Mouse (Mus musculus) gastrocnemius, postnatal 36 days (tissue): ENCODE results near the gene Srgap2. TPM values are rescaled to one million over a fixed set of nuclear protein-coding genes. Genes with fewer than 3 reads are reported as not detected.

Experiments
- DNase-seq, 2 experiments: peaks; one replicate each; pipeline ENCODE4 v3.0.0; 2022
- intact Hi-C: fragments of 180-260 bp; cut with DNase I; formaldehyde crosslinking; loops from one replicate; pipeline ENCODE4 v1.15.1; 2025
- total RNA-seq, 2 experiments: library from RNA; stranded (reverse); gene quantifications; 2 replicates each; pipeline ENCODE4 v1.2.3; 2021

Srgap2 gene
- total RNA-seq, 2 experiments from 2014 or later, result 10.3 to 10.5 TPM

DNA sequence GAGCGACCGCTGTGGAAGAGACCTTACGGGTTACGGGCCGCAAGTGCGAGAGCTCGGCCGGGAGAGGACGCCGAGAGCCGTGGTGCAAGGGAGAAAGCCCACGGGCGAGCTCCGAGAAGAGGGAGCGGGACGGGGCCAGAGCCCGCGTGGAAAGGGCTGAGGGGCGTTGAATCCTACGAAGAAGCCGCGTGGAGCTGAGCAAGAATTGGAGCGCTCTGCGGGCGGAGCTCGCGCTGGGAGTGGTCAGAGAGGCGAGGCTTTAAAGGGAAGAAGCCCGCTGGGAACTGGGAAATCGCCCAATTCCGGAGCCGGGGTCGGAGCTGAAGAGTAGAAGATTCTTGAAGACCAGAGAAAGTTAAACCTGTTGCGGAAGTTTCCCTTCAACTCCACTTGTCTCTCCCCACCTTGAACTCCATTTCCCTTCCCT is 942 bp upstream of the Srgap2 start:
- intact Hi-C loops, result loop anchor here (5.0 kb wide), 4 partner anchors 46 to 166 kb away; no protein-coding TSS in a partner anchor
- peak; percentile 51 to 52 for DNase-seq

DNA sequence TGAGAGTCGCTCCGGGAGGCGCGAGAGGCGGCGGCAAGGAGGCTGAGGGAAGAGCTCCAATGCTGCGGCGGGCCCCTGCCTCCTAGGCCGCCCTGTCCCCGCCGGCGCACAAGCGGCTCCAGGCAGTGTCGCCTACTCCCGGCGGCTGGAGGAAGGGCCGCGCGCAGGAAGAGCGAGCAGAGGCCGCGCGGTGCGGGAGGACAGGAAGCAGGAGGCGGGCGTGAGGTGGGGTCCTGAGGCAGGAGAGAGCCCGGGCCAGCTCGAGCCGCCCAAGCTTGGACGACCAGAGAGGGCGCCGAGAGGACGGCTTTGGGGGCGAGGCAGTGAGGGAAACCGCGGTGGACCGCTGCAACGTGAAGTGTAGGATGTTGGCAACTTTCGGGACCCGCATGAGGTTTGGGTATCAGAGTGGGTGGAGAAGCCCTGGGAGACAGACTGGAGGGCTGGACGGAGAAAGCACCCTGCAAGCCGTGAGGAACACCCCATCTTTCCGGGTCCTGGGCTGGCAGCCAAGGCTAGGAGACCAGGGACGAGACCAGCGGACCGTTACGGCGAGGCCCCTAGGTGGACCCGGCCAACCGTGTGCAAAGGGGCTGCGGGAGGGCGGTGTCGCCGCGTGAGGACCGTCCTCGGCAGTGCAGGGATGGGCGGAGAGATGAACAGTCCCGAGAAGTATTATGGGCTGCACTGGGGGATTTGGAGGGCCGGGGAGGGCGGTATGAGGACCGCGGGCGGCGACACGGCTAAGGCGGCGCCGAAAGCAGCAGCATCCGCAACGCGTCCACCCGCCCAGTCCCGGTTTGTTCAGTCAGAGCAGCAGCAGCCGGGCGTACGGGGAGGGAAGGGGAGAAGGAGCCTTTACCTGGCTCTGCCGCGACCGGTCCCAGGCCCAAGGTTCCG is 531 bp downstream of the Srgap2 start:
- DNase-seq, result peak in 1 of 2 experiments; percentile 61
- intact Hi-C loops, result loop anchor here (5.0 kb wide), 4 partner anchors 44 to 164 kb away; no protein-coding TSS in a partner anchor

DNA sequence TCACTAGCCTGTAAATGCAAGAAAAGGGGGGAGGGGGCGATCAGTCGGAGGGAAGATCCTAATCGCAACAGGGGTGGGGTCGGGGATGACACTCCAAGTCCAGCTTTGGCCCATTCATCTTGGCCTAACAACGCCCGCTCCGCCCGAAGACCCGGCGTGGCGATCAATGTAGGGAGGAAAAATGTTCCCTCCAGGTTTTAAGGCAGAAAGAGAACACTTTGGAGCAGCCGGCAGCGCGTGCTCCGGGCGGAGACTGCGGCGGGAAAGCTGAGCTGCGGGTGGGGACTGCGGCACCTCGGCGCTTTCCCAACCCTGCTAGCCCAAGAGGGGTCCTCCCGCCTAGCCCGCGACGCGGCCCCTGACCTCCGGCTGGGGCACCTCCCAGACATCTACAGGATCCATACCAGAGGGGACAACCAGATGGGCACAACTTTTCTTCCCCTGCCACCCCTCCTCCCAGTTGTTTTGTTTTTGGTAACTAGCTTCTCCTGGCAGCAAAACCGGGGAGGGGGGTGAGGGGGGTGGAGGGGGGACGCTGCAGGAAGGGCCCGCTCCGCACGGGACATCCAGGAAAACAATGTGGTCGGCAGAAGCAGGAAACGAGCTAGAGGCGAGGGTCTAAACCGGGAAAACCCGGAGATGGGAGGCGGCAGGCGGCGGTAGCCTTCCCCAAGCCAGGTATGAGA is 1.4 kb downstream of the Srgap2 start:
- peak in 1 of 2 experiments; percentile 43 for DNase-seq

DNA sequence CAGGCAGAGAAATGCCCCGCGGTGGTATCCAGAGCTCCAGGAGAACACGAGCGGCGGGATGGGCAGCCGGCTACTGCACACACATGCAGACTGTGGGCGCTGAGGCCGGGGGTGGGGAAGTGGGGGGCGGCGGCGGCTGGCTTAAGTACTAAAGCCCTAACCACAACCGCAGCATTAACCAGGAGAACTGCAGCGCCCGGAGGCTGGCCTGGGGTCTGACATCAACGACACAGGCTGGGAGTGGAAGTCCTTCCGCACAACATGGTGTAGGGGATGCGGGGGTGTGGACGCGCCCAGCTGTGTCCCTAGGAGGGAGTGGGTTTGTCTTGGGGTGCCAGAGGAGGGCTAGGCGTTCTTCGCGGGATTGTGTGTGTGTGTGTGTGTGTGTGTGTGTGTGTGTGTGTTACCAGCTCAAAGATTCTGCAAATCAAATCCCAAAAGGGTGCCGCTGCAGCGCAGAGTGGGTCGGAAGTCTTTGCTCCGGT is 2.0 kb downstream of the Srgap2 start:
- intact Hi-C loops, result loop anchor here (5.0 kb wide), 4 partner anchors 43 to 163 kb away; no protein-coding TSS in a partner anchor
- peak in 1 of 2 experiments; percentile 31 for DNase-seq

More for the DNA sequence above, 1.4 kb downstream of the Srgap2 start:
- intact Hi-C loops, result loop anchor here (5.0 kb wide), 4 partner anchors 43 to 163 kb away; no protein-coding TSS in a partner anchor

DNA sequence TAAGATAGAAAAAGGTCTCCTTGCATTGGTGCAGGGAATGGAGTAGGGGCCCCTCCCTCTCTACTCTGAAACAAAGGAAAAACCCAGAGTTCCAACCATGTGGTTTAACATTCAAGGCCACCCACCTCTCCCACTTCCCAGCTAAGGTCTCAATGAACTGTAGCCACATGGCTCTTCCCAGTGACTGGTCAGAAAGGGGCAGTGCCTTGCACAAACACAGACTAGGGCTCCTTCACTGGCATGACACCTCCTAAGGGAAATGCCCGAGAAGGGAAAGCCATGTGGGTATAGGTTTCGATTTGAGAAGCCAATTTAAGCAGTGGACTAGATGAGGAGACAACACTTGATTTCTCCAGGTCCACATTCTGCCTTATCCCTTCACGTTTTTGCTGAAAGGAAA is 3.4 kb downstream of the Srgap2 start:
- no peak for DNase-seq
- intact Hi-C loops, result no loop called here

DNA sequence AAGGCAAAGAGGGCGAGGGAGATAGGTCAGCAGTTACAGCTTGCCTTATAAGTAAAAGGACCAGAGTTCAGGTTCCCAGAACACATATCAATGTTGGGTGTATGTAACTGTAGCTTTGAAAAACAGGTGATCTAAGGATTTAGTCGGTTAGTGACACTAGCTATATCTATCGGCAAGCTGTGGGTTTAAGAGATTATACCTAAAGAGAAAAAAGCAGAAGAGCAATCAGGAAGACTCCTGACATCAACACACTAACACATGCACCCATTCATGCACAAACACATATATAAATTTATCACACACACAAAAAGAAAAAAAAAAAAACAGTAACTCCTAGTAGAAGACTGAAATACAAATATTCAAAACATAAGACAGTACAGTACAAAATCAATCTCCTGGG is 10.6 kb downstream of the Srgap2 start:
- intact Hi-C loops, result no loop called here
- DNase-seq, result no peak

DNA sequence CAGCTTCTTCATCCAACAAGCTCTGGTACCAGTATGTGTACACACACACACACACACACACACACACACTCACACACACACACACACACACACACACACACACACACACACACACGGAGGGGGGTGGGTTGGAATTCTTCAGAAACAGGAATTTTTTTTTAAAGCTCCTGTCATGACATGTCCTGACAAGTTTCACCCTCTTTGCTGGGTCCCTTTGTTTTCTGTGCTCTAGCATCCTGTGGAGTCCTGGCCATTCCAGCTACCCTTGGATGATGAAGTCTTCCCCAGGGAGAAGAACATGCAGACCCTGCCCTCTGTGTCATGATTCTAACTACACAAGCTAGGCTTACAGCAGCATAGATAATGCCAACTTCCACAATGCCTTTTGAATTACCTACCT is 13.0 kb downstream of the Srgap2 start:
- no peak for DNase-seq
- intact Hi-C loops, result no loop called here

DNA sequence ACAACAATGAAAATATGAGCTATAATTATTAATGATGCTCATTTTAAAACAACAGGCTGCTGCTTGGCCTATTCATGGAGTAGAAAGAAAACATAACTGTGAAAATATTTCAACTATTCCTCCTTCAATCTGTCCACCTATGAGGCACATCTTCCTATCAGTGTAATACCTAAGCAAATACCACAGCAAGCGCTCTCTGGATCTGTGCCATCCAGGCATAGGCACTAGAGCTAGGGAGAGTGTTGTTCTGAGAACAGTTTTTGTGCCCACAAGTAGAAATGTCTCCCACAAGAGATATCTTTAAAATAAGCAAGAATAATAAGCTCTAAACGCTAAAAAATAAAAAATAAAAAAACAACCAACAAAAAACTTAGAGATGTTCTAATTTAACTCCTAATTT is 14.0 kb downstream of the Srgap2 start:
- DNase-seq, result no peak
- intact Hi-C loops, result no loop called here

DNA sequence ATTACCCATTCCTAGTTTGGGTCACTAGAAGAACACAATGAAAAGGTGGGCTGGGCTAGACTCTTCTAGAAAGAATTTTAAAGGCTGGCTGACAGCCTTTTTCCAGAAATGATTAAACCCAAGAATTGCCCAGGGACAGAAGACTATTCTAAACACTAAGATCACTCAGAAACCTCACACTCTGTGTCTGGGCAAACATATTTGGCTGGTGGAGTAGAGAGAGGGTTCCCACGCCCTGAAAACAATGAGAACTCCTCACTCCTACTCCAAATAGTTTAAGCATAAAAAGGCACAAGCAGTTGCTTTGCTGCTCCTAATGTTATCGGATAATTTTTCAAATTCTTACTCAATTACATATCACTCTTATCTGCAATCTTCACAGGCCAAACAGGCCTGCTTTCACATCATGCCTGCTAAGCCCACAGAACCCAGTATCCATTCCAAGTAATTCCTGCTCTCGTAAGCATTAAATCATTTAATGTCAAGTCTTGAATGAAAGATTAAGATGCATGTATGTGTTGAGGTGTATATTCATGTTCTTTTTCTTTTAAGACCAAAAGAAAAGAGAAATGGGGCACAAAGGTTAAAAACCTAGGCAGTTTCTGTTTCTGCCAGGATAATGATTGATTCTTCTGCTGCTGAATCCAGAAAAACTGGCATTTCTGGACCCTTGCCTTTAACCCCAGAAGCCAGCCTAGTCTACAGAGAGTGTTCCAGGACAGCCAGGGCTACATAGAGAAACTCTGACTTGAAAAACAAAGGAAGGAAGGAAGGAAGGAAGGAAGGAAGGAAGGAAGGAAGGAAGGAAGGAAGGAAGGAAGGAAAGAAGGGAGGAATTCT is 15.3 kb downstream of the Srgap2 start:
- intact Hi-C loops, result no loop called here
- DNase-seq, result no peak

DNA sequence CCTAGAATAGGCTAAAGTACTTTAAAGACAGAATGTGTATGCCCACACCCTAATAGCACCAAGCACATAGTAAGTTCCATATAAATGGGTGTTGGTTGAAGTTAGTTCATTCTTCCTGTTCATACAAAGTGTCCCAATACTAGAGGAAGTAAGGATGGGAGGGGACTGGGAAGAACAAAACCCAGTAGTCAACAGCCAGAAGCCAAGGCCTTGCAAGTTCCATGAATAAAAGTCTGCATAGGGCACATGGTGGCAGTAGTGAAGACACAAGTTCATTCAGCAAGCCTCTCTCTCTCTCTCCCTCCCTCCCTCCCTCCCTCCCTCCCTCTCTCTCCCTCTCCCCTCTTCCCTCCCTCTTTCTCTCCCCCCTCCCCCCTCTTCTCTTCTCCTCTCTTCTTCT is 16.0 kb downstream of the Srgap2 start:
- intact Hi-C loops, result no loop called here
- DNase-seq, result no peak

DNA sequence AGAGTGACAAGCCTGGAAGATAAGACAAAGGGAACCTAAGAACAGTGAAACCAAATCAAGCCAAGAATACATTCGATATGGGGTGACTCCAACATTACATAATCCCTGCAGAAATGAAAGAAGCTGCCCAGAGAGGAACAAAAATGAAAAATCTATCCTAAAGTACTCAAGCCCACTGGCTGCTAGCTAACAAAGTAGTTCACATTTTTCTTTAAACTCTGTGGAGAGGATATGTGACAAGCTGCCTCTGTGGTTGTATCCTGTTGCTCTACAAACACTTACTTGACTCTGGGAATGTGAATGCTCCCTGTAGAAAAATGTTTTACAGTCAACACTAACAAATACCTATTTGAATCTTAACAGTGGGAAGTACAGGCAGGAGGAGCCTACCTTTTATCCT is 25.5 kb downstream of the Srgap2 start:
- DNase-seq, result no peak
- intact Hi-C loops, result no loop called here

DNA sequence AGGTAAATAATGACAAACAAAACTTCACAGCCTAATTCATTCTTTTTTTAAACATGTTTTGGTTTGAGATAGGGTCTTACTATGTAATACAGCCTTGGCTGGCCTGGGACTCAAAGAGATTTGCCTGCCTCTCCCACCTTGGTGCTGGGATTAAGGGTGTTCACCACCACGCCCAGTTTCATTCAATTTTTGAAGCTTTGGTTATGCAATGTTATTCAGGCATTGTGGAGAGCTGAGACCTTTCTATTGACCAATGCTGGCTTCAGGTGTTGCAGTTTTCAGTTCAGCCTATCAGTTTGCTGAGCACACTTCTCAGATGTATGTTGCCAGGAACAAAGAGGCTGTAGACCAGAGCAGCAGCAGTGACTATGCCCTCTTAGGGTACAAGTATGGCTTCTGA is 28.9 kb downstream of the Srgap2 start:
- DNase-seq, result no peak
- intact Hi-C loops, result no loop called here

DNA sequence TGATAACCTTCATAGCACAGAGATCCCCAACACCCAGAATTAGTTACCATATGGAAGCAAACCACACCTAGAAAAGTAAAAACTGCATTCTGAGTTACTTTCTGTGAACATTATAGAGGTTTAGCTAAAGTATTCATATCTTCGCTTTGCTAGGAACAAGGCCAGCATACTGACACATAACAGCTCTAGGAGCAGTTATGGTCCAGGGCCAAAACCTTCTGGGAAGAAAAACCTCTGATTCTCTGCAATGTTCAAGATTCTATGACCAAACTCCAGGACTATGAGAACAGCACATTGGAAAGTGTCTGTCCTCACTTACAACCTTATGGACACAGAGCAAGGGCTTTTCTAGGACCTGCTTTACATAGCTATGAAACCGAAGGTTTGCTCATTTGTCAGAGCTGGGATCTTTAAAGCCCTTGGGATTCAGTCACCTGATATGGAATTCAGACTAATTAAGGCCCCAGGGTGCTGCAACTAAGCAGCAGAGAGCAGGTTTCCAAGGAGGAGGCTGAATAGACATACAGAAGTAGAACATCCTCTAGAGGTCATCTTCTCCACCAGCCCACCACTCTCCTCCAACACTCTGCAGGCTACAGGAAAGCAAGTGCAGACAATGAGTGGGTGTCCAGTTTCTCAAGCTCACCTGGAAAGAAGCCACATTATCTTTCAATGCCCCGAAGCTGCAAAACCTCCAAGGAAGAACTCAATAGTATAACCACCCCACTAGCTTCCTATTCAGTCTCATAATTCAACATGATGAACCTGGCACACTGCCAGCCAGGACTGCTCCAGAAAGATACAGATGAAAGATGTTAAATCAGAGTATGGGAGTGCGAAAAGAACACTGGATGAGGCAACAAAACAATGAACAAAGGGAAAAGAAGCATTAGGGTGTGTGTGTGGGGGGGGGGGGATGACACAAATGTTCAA is 32.9 kb downstream of the Srgap2 start:
- DNase-seq, result no peak
- intact Hi-C loops, result no loop called here

DNA sequence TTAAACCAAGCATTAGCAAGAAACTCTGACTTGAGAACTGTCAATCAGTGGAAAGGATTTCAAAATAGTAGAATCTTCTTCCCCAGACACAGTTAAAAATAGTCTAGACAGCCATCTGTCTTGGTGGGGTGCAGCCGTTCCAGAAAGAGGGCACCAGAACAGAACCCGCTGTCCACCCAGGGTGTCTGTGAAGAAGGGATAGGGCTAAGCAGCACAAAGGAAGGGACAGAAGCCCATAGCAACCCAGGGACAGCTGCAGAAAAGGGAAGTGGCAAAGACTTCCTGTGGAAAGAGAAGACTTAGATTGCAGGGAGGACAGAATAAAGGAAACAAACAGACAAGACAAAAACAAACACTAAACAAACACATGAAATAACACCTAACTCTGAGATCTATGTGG is 34.8 kb downstream of the Srgap2 start:
- intact Hi-C loops, result no loop called here
- no peak for DNase-seq

DNA sequence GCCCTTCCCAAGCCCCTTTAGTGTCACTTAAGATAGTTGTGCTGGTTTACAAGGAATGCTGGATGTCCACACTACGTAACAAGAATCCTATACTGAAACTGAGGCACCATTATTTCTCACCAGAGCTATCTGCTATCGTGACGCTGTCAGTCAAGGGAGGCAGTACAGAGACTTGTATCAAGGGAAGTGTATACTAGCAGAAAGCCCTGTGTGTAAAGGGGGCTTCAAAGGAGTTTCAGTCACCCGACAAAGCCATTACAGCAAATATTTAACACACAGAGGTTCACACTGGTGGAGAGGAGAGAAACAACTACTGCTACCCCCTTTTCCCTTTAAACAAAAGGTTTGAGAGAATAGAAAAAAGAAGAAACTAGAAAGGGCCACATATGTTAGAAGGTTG is 35.6 kb downstream of the Srgap2 start:
- no peak for DNase-seq
- intact Hi-C loops, result no loop called here

DNA sequence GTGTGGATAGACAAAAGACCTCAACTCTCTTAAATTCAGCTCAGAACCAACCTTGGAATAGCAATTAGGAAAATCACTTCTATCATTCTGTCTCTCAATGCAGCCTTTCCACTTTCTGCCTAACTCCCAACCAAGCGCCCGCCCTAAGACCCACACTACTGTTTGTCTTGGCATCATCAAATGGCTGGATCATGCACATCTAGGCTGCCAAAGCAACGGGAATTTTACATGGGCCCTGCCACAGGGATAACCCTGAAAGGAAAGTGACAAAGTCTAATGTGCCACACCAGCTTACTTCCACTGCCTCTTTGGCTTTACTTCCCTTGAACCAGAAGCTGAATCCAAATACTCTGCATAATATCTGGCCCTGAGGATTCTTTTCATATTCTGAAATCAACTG is 37.8 kb downstream of the Srgap2 start:
- intact Hi-C loops, result no loop called here
- no peak for DNase-seq

DNA sequence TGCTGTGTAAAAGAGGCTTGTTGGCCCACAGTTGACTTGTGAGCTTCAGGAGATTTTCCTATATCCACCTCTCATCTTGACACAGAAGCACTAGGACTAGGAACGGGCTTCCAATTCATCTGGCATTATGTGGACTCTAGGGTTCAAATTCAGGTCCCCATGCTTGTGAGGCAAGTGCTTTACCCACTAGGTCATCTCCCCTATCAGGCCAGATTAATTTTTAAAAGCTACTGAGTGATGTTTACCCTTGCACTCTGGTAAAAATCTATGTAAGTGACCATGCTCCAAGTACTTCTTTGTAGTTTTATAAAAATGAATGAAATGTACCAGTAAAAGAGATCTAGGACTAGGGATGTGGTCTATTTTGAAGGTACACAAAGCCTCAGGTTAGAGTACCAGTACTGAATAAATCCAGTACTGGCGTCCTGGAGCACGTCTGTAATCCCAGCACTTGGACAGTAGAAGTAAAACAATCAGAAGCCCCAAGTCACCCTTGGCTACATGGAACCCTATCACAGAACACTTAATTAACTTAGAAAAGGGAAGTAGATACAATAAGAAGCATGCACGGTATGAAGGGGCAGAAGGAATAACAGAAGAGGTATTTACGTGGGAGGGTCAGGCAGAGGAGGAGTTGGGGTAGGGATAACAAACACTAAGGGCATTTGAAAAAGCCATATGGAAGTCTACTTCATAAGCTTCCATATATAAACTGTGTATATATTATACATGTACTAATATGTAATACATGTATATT is 40.9 kb downstream of the Srgap2 start:
- intact Hi-C loops, result no loop called here
- no peak for DNase-seq

DNA sequence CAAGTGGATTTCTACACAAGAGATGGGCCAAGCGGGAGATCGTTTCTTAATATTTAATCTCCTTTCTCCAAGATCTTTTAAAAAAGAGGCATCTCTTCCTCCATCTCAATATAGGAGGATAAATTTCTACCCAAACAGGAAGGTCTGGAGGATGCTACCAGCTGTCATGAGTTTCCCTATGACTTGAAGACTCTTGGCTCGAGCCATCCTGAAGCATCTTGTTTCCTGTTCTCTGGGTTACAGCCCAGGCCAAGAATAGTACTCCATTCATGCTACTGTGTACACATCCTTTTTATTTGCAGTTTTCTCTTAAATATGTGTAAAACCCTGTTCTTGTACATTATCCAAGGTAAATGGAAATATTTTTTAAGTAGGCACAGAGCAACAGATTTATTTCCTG is 44.9 kb downstream of the Srgap2 start:
- DNase-seq, result no peak
- intact Hi-C loops, result loop anchor here (5.0 kb wide), 1 partner anchor 45 kb away; the partner anchor contains the start of genes Fam72a and Srgap2
